In genomic region chr15:81480977-81481379, GRCm38 (mm10) we compare ENCODE assay signal across 8 mouse cellular contexts. TPM values are rescaled to one million over a fixed set of nuclear protein-coding genes. Genes with fewer than 3 reads are reported as not detected.
DNase-seq lines count a peak whose midpoint lies in the region; ATAC-seq and TF ChIP-seq lines count a peak whose summit lies in the region.

No protein-coding gene starts in this region.

- no peaks in the 10 kb centered on the region for H3K27me3 ChIP-seq in kidney, adult 2 months (replicated peaks; ENCODE audit: control insufficient read depth, insufficient read depth, low read length)
- H3K27me3 ChIP-seq in lung, embryonic 15.5 days, result no peaks in the 10 kb centered on the region

- no peak for TF ChIP-seq CTCF in kidney, adult 2 months (conservative IDR thresholded peaks at IDR 0.05; ENCODE audit: insufficient read depth, insufficient read length, low read depth, low read length)

- no peaks in the 10 kb centered on the region for H3K4me1 ChIP-seq in kidney, adult 2 months (ENCODE audit: control insufficient read depth, insufficient read depth, low read length)
- H3K4me1 ChIP-seq in lung, embryonic 15.5 days, result peaks cover 6% of the 10 kb centered on the region; the same call in 1 of the 2 replicates

- peak overlapping the region; percentile 52 for H3K4me2 ChIP-seq in lung, embryonic 15.5 days

- no peak for ATAC-seq in lung, embryonic 15.5 days (ENCODE audit: borderline replicate concordance, extremely low read depth, low FRiP score, low TSS enrichment)
- peak; percentile 94 for ATAC-seq in neutrophil, adult 5-6 weeks (ENCODE audit: extremely low read depth, insufficient number of reproducible peaks, low FRiP score, poor library complexity, severe bottlenecking)

- H3K27ac ChIP-seq in kidney, adult 2 months (ENCODE audit: insufficient read depth, low read depth, low read length), result no peak overlapping the region
- H3K27ac ChIP-seq in lung, embryonic 15.5 days, result no peak overlapping the region

- no peak overlapping the region for H3K9ac ChIP-seq in lung, embryonic 15.5 days

- 25% methylated on average over 13 of the region's 13 CpGs for WGBS in kidney, adult 2 months
- WGBS in lung, embryonic 15.5 days, result 12% methylated on average over 13 of the region's 13 CpGs

- no peaks in the 10 kb centered on the region for H3K9me3 ChIP-seq in lung, embryonic 15.5 days

- no peak for TF ChIP-seq POLR2A in kidney, adult 2 months (IDR thresholded peaks at IDR 0.05; ENCODE audit: low read depth, low read length)

- DNase-seq in urinary bladder, postnatal 25 days (ENCODE audit: low spot score), result peak; percentile 29
- DNase-seq in urinary bladder, adult 2 months (ENCODE audit: low spot score), result no peak
- peak; percentile 39 to 47 for DNase-seq in cerebellum, postnatal 10 days
- peak; percentile 22 for DNase-seq in gastrocnemius, postnatal 25 days
- DNase-seq in kidney, adult 2 months, result peak; percentile 68
- no peak for DNase-seq in right cerebral cortex, postnatal 36 days (ENCODE audit: low spot score in 2 of 2)

- no peaks in the 10 kb centered on the region for H3K36me3 ChIP-seq in kidney, adult 2 months (ENCODE audit: control insufficient read depth, insufficient read depth, low read length)
- peaks cover under 1% of the 10 kb centered on the region; the same call in 1 of the 2 replicates for H3K36me3 ChIP-seq in lung, embryonic 15.5 days

- peak overlapping the region; percentile 31 for H3K4me3 ChIP-seq in kidney, adult 2 months (ENCODE audit: insufficient read depth, low read depth, low read length)
- peak overlapping the region; percentile 30 for H3K4me3 ChIP-seq in lung, embryonic 15.5 days

RNA-seq across cellular contexts. Expression of gene Rbx1, which starts 14.9 kb away (rescaled TPM):
- polyA plus RNA-seq in urinary bladder, adult 2 months (2012; rRNA removed), result 152 and 157 TPM in 2 replicates
- total RNA-seq in gastrocnemius, postnatal 25 days (2021), result 100 to 1,000 TPM in 1 of 2 experiments, 10 to 100 TPM in 1; 97.2 to 104 TPM
- 76.3 and 118 TPM in 2 replicates for polyA plus RNA-seq in kidney, adult 2 months (2012; rRNA removed)
- polyA plus RNA-seq in lung, embryonic 15.5 days (2015; fragmentation: Nextera tagmentation; extraction: Ambion mirVana), result 458 and 521 TPM in 2 replicates
- 86.8 and 107 TPM in 2 replicates for total RNA-seq in neutrophil, adult 5-6 weeks (2017)

Comparison
In these comparisons a context has a peak if more than half of its experiments do, and no peak if none do; other contexts are left out.
1. DNase-seq: peak in urinary bladder, postnatal 25 days (single experiment), cerebellum, postnatal 10 days (2 of 2), gastrocnemius, postnatal 25 days (single experiment) and kidney, adult 2 months (single experiment); none in urinary bladder, adult 2 months (single experiment) and right cerebral cortex, postnatal 36 days (0 of 2).